Mouse (Mus musculus) CD4-positive helper T cell, adult 2 months (primary cell): Measurements from ENCODE around the gene Btbd10.

Source experiments
- DNase-seq: peaks from one replicate; pipeline ENCODE4 v3.0.0-alpha.2; 2012; ENCODE audit warnings: low read depth, missing footprints, low spot score

Gene Btbd10

DNA sequence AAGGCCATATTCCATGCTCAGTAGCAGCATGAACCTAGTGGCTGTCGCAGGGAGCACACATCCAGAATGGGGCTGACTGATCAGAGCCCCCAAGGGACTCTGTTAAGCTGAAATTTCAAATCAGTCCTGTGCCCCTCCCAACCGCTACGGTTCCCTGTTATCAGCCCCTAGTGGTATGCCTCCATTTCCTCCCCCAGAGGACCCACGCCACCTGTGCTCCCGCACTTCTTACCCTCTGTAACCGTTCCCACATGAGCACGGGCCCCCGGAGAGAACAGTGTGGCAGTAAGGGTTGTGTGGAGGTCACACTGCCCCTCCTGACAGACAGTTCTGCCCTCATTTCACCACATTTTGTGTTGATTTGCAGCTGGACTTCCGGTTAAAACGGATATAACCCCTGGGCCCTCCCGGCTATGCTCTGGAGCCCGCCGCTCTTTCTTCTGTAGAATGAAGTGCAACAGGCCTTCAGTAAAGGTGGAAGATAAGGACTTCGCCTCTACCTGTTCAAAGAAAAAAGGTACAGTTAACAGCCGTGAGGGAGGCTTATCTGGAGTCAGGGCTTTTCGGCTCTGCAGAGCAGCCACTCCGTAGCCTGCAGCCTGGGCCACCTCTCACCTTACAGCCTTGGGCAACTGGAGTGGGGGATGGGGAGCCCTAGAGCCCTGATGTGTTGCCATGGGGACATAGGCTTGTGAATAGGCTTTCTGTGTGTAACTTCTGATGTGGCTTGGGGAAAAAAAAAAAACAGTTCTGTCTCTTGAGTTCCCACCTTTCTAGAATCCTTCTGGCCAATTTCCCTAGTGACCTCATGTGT lies 73.9 kb downstream of the Btbd10 start:
- DNase-seq = peak; percentile 41

DNA sequence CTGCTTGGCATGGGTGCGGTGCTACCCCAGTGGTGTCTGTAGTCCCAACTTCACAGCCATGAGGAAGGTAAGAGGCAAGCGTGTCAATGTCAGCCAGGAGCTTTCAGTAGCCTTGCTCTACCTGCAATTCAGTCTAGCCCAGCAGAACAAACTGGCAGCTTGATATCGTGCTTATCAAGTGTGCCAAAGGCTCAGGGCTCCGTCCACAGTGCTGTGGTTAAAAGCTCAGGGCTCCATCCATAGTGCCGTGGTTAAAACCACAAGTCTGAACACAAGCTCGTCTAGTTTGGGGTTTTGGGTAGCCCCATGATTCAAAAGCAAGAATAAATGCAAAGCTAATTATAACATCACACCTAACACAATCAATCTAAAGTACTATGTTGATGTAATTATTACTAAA lies 74.6 kb downstream of the Btbd10 start:
- no peak for DNase-seq

DNA sequence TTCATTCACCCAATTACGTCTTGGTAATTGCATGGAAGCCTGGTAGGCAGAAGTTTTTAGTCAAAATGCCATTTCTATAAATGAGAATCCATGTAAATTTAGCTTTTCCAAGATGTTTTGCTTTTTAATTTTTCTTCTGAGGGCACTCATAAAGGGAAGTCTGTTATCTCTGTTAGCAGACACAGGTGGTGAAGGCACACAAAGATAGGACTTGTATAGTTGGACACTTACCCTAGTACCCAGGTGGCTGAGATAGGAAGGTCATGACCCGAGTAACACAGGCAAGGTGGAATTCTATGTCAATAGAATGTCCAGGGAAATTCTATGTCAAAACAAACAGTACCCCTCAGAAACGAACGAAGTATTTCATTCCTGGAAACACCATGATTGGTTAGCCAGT lies 77.0 kb downstream of the Btbd10 start:
- DNase-seq = no peak

DNA sequence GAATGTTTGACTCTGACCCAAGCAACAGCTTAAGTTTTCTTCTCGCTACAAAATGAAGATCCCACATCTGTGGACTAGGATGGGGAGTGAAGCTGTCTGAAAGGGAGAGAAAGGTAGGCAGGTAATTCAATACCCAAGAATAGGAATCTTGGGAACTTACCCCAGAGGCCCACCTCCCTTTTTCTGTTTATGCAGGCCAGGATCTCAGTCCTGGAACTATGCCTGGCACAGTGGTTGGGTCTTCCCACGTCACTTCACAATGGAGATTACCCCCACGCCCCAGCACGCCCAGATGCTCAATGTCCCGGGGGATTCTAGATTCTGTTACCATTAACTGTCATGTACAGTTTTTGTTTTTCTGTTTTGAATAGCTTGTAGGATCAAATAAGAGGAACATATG lies 77.5 kb downstream of the Btbd10 start:
- no peak for DNase-seq

DNA sequence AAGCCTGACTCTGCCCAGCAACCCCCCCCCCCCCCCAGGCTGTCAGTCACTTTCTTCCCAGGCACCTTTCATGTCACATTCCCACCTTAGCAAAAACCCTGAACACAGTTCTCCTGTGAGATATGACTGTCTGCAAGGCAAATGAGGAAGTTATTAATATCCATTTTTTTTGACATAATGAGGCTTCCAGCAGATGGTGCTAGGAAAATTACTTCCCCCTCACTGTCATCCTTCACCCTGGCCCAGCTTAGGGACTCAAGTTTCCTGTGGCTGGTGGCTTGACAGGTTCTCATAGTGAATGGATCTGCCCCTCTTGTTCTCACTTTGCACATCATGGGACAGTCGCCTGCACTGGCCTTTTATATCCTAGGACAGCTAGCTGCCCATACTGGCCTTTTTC lies 80.0 kb downstream of the Btbd10 start:
- DNase-seq = no peak

DNA sequence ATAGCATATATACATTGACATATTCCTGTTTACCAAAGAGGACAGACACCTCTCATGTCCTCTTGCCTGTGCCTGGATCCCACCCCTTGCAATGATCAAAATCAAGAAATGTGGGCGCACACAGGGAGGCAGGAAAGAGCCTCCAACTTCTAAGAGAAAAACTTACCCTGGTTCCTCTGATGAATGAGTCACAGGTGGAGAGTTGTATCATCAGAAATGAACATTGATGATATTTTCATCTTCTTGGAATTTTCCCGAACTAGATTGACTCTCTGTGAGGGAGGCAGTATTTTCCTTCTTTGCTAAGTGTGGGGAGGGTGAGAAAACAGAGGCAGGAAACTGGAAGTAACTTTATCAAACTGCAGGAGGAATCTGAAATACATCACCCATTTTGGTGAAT lies 83.8 kb downstream of the Btbd10 start:
- no peak for DNase-seq

DNA sequence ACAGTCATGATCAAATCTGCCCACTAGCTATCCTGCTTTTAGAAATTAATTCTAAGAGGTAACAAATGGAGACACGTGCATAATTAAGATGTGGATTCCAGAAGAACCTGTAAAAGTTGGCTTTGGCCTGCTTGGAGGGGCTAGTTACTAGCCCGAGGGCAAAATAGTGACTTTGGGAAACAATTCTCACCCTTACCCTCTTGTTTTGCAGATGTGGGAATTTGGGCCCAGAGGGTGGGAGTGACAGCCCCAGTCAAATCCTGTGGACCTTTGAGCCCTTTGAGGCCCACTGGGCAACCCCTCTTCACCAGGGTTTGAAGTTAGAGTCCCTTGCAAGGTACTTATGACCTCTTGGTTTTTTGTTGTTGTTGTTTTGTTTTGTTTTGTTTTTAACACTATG lies 89.9 kb downstream of the Btbd10 start:
- DNase-seq = no peak

DNA sequence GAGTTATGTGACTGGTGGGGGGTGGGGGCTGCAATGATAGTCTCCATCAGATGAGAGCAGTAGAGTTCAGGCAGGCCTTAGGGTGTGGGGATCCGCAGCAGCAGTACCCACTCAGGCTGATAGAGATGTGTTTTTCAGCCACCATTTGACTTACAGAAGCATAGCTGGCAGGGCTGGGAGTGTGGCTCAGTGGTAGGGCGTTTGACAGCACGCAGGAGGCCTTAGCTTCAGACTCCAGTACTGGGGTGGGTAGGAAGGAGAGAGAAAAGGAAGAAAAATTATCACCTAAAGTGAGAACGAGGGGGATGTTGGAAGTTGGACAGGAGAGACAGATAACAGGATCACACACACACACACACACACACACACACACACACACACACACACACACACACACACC lies 90.7 kb downstream of the Btbd10 start:
- no peak for DNase-seq

DNA sequence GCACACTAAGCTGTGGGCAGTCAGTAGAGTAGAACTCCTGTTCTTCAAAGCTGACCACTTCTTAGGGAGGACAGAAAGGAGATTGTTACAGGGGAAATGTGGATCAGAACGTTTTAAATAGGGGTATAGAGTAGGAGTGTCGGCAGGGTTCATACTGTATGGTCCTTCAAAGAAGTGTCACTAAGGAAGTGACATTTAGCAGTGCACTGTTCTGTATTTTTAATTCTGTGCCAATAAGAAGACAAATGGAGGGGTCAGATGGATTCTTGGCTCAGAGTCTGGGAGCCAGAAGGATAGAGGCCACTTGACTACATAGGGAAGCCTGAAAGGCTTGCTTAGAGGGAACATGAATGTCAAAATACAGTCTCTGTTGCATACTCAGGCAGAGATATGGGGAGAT lies 91.9 kb downstream of the Btbd10 start:
- no peak for DNase-seq

DNA sequence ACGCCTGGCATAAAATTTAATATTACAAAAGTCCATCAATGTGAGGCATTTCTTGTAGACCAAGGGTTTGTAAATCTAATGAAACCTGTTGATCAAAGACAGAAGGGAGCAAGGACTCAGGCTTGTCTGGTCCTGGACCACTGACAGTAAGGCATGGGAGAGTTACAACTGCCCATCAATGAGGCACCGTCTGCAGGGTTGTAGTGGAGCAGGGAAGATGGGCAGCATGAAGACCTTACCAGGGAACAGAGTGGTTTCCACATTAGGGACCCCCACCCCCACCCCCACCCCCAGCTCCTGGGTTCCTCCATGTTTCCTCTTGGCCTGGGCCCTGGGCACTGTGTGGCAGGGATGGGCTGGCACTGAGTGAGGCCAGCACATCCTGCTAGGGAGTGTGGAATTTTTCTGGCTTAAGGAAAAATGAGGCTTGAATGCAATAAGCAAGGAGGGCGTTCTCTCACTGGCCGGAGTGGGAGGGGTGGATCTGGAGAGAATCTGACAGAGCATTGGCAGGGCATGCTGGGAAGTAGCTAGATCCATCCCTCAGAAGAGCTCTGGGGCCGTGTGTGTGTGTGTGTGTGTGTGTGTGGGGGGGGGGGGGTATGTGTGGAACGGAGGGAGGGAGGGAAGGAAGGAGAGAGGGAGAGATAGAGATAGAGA lies 96.7 kb downstream of the Btbd10 start:
- no peak for DNase-seq

DNA sequence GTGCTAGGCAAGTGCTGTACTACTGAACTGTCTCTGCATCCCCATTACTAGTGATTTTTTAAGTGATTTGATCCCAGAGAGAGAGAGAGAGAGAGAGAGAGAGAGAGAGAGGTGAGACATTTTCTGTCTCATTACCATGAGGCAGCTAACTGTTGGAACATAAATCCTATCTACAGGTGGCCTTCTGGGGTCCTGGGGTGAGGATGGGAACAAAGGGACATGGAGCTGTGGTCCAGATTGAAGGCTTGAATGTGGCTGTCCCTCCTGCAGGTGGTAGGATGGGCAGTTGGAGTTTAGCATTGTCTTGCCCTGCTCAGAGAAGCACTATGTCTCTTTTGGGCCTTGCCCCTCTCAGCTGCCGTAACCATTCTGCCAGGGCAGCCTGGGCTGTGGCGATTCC lies 98.2 kb downstream of the Btbd10 start:
- DNase-seq = no peak

DNA sequence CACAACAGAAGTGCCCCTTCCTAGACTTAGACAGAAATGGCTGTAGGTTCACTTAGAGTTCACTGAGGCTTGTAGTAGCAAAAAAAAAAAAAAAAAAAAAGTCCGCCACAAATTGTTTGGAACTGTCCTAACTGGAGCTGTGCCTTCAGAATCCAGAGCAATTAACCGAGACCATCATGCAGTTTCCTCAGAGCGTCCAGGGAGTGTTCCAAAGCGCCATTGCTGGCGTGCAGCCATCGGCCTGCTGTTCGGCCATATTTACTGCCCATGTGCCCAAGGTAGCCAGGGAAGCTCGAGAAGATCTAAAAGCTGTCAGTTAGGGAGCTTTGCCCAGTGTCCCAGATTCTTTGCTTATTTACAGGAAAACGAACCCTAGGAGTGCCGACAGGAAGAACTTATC lies 98.6 kb downstream of the Btbd10 start:
- no peak for DNase-seq

DNA sequence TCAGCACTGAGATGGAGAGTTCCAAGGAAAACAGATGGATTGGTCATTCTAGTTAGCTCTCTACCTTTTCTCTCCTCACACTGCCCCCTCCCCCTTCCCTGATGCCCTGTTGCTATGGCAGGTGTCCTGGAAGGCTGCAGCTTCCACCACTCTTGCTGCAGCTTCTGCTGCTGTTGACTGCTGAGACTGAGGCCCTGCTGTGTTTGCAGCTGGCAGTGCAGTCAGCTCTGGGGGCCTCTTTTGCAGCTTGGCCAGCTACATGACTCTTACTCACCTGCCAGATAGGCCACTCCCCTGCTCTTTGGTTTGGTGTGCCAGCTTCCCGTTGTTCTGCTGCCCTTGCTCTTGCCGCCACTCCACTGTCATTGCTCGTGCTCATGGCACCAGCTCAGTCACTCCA lies 99.3 kb downstream of the Btbd10 start:
- DNase-seq = no peak

DNA sequence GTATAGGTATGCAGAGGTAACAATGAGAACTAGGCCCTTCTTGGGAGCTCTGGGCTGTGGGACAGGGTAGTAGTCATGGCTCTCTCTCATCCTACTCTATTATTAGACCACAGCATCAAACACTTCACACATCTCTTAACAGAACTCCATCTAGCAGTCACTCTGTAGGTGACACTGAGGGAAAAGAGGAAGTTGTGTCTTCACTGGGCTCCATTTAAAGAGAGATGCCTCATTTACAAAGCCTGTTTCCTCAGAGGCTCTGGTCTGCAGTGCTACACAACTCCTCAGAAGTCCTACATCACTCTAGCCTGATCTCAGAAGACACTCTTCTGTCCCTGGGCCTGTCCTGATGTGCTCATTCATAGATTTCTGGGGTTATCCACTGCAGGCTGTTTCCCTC lies 100.1 kb downstream of the Btbd10 start:
- DNase-seq = no peak

DNA sequence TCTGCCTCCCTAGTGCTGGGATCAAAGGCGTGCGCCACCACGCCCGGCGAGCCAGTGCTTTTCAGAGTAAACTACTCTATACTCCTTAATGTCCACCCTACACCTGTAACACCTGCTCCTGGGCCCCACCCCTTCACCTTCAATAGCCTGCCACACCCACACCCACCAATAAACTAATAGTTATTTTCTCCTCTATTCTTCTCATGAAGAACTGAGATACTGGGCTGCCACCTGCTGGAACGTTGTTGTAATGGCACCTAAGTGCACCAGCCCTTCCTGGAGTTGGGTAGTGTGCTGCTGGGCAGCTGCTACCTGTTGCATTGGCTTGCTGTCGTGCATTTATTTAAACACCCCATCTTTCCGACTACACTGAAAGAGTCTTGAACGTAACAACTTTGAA lies 100.9 kb downstream of the Btbd10 start:
- DNase-seq = peak; percentile 66
